Mouse (Mus musculus) splenic B cell, adult 2 months (primary cell): Measurements from ENCODE around the gene Asgr1.

Experiments
- DNase-seq: peaks from one replicate; pipeline ENCODE4 v3.0.0-alpha.2; 2011; ENCODE audit warnings: low read depth, low spot score
- H3K27me3 ChIP-seq: 2 replicates; pipeline ENCODE4 v1.6.1; 2012; ENCODE audit warnings: mild to moderate bottlenecking, low read length, moderate library complexity, mixed read lengths; ENCODE audit not compliant: control insufficient read depth, poor library complexity, insufficient read depth, severe bottlenecking
- H3K36me3 ChIP-seq: 2 replicates; pipeline ENCODE4 v1.6.1; 2012; ENCODE audit warnings: mild to moderate bottlenecking, low read length, moderate library complexity, mixed read lengths; ENCODE audit not compliant: control insufficient read depth, poor library complexity, insufficient read depth, severe bottlenecking

The Asgr1 gene

GRCm38 (mm10) chr11:70038174-70038573, 15.7 kb upstream of the Asgr1 start:
- DNase-seq = no peak

GRCm38 (mm10) chr11:70039631-70040030, 14.3 kb upstream of the Asgr1 start:
- Histone ChIP-seq H3K36me3 (no peaks in the 10 kb centered on the region), H3K27me3 (no peaks in the 10 kb centered on the region; the same call in 1 of the 2 replicates)
- no peak for DNase-seq

More at GRCm38 (mm10) chr11:70038174-70038573, 15.7 kb upstream of the Asgr1 start:
- H3K27me3 ChIP-seq = no peaks in the 10 kb centered on the region; the same call in 1 of the 2 replicates
- H3K36me3 ChIP-seq = no peaks in the 10 kb centered on the region

DNA sequence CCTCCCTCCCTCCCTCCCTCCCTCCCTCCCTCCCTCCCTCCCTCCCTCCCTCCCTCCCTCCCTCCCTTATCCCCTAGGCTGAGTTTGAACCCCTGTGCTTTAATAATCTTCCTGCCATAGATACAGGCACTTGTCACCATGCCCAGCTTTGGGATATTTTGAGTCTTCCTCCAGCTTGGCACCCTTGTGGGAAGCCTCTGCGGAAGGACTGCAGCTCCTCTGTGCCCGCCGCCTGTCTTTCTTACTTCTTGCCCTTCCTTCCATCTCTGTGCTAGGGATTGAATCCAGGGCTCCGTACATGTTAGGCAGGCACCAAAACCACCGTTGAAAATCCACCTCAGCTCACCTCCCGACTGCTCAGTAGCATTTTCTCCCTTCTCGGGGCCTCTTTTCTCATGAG, 13.7 kb upstream of the Asgr1 start:
- Histone ChIP-seq H3K36me3 (no peaks in the 10 kb centered on the region), H3K27me3 (no peaks in the 10 kb centered on the region; the same call in 1 of the 2 replicates)
- DNase-seq = no peak

DNA sequence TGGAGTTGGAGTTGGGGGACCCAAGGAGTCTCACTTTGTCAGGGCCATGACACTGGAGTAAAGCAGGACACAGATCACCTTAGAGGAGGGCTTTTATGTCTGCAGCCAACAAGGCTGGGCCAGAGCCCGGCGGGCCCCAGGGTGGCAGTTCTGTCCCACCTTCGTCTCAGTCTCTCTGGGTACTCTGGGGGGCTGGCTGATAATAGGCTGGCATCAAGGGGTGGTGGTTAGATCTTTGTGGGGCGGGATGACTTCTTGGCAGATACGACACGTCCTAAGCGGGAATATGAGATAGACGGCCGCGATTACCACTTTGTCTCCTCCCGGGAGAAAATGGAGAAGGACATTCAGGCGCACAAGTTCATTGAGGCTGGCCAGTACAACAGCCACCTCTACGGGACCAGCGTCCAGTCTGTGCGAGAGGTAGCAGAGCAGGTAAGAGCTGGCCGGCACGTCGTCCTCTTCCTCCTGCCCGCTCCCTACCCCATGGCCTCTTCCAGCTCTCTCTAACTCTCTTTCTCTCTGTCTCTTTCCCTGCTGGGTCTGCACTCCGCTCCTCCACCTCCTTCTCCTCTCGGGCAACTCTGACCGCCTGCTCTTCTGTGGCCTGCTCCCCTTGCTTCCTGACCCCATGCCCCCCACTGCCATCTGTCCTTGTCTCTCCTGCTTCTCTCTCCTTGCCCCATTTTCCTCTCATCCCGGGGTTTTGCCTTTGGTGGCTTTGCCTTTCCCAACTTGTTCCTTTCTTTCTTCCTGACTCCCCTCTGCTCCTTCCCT, 11.4 kb upstream of the Asgr1 start:
- H3K36me3 ChIP-seq = no peaks in the 10 kb centered on the region
- H3K27me3 ChIP-seq = no peaks in the 10 kb centered on the region; the same call in 1 of the 2 replicates

GRCm38 (mm10) chr11:70043665-70044064, 10.2 kb upstream of the Asgr1 start:
- DNase-seq = no peak
- Histone ChIP-seq H3K27me3 (no peaks in the 10 kb centered on the region; the same call in 1 of the 2 replicates), H3K36me3 (no peaks in the 10 kb centered on the region)

More for the DNA sequence above, 11.4 kb upstream of the Asgr1 start:
- DNase-seq = no peak

DNA sequence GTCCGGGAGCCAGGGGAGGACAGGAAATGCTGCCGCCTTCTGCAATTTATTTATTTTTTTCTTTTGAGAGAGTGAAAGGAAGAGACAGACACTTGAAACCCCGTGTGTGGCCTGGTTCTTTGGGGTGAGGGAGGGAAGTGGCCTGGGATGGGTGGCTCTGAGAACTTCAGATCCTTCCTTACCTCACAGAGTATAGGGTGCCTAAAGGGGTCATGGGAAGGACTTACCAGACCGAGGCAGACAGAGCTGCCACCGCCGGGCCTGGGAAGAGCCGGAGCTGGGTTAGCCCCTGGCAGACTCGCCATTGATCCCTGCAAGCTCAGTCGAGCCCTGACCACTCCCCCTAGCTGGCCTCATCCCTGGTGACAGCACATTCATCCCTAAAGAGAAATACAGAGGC, 8.4 kb upstream of the Asgr1 start:
- Histone ChIP-seq H3K36me3 (no peaks in the 10 kb centered on the region), H3K27me3 (no peaks in the 10 kb centered on the region)
- DNase-seq = no peak

- Histone ChIP-seq H3K36me3 (no peaks in the 10 kb centered on the region), H3K27me3 (no peaks in the 10 kb centered on the region)
- DNase-seq = no peak
Measured at GRCm38 (mm10) chr11:70049366-70049765, 4.5 kb upstream of the Asgr1 start.

DNA sequence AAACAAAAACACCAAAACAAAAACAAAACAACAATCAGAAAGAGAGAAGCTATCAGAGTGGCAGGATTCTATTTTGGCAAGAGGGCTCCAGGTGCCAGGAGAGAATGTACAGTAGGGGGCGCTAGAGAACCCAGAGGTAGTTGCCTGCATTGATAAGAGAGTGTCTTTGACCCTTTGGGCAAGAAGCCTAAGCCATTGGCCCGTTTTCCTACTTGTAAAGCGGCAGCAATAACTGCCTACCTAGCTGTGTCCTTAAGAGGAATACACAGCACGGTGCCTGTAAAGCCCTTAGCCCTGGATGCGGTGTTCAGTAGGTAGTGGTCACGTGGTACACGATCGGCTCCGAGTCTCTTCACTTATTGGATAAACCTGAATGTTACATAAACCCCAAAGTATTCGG, 4.1 kb upstream of the Asgr1 start:
- Histone ChIP-seq H3K27me3 (no peaks in the 10 kb centered on the region), H3K36me3 (no peaks in the 10 kb centered on the region)
- peak; percentile 46 for DNase-seq

DNA sequence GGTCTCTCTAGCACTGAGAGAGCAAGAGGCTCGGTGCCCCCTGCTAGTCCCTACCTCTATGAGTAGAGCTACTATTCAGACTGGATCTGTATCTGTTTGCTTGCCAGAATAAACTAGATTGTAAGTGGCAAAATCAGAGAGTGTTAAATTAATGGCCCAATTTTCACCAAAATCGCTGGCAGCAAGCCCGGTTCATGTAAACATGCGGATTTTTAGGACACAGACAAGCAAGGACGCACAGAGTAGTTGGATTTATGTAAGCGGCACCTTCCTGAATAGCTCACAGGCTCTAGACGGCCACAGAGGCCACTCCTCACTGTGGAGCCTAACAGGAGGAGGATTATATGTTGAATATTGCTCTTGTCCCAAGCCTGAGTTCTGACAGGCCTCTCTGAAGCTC, 729 bp upstream of the Asgr1 start:
- DNase-seq = no peak
- no peaks in the 10 kb centered on the region for H3K27me3 ChIP-seq
- H3K36me3 ChIP-seq = no peaks in the 10 kb centered on the region

GRCm38 (mm10) chr11:70055618-70056214, 1.8 kb downstream of the Asgr1 start:
- Histone ChIP-seq H3K36me3 (no peaks in the 10 kb centered on the region), H3K27me3 (no peaks in the 10 kb centered on the region)
- DNase-seq = peak; percentile 76

DNA sequence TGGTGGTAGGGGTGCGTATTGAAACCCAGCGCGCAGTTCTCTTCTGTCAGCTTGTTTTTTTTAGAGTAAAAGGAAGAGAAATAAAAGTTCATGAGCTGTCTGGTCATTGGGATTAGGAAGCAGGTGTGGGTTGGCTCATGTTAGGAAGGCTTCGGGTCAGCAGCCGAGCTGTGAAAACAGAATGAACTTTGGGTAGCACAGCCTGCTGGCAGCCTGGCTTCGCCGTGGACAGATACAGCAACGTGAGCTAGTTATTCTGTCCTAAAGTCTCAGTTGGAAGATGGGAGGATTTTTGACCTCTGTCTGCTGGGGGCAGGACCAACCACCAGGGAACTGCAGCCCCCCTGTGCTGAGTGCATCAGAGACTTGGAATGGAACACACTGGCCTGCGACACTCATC, 3.9 kb downstream of the Asgr1 start:
- no peaks in the 10 kb centered on the region for H3K27me3 ChIP-seq
- no peaks in the 10 kb centered on the region for H3K36me3 ChIP-seq

GRCm38 (mm10) chr11:70059930-70060329, 6.0 kb downstream of the Asgr1 start:
- Histone ChIP-seq H3K27me3 (no peaks in the 10 kb centered on the region), H3K36me3 (no peaks in the 10 kb centered on the region)
- DNase-seq = no peak

More for the DNA sequence above, 3.9 kb downstream of the Asgr1 start:
- no peak for DNase-seq

GRCm38 (mm10) chr11:70063053-70063452, 9.2 kb downstream of the Asgr1 start:
- DNase-seq = no peak
- no peaks in the 10 kb centered on the region for H3K27me3 ChIP-seq

GRCm38 (mm10) chr11:70066701-70067100, 12.8 kb downstream of the Asgr1 start:
- DNase-seq = no peak
- Histone ChIP-seq H3K36me3 (no peaks in the 10 kb centered on the region), H3K27me3 (no peaks in the 10 kb centered on the region)

More at GRCm38 (mm10) chr11:70063053-70063452, 9.2 kb downstream of the Asgr1 start:
- no peaks in the 10 kb centered on the region for H3K36me3 ChIP-seq

- Histone ChIP-seq H3K27me3 (no peaks in the 10 kb centered on the region), H3K36me3 (no peaks in the 10 kb centered on the region)
- DNase-seq = no peak
Measured at GRCm38 (mm10) chr11:70068245-70068644, 14.4 kb downstream of the Asgr1 start.
